Mouse (Mus musculus): ENCODE measurements at regions not wholly inside any gene's neighbourhood (a gene's known extent, or its start where the extent isn't known, plus 50 kb on each side); places are given as distances from the start of the nearest gene placed in this dataset.
A peak's percentile ranks its signal among the peaks of the same experiment; 100 is the strongest.

DNA sequence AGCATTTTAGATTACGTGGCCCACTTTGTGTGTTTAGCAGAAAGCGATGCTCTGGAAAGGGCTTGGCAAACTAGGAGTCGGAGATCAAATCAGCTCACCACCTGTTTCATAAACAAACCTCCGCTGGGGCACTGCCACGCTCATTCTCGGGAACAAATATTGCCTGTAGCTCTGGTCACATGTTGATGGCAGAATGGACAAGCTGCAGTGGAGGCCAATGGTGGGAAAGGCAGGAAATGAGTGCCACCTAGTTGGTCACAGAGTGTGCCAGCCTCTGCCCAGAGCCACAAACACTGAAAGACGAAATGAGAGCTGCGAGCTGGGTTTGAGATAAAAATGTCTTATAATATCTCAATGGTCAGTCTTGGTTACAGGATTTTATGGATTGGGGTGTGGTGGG, 259.2 kb upstream of the Csf3r start:
- no peak for DNase-seq

DNA sequence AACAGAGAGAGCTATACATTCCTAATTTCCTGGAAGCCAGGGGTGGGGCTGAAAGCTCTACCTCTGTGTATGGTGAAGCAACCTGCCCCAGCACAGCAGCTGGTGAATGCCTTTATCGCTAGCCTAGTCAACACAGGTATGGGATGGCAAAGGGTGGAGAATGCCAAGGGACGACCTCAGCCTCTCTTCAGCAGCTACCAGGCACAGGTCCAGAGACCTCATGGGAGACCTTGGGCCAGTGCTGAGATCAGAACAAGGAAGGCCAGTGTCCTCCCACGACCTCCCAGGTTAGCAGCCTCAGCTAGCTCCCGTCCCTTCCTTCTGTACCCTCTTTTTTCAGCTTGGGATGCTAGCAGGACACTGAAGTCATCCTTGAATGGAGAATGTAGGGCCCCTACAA, 247.2 kb upstream of the Csf3r start:
- DNase-seq = no peak

GRCm38 (mm10) chr4:125780113-125780512, 244.2 kb upstream of the Csf3r start:
- no peak for DNase-seq

- no peak for DNase-seq
These were observed 243.3 kb upstream of the Csf3r start for GRCm38 (mm10) chr4:125780921-125781487.

- DNase-seq = no peak
These were observed 242.0 kb upstream of the Csf3r start for GRCm38 (mm10) chr4:125782346-125782745.

DNA sequence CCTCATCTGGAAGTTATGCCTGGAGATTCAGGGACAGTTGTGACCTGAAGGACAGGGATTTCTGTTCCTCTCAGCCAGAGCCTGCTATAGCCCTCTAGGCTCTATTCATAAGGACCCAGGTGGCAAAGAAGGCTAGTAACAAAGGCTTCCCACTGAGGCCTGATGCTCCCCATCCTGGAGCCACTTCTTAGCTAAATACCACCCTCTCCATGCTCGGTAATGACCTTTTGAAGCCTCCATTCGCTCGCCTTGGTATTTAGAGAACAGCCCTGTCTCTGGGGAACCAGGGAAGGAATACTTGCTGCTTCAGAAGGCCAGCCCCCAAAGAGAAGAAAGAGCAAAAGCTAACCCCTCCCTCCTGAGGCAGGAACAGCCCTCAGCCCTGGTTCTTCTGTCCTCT, 238.3 kb upstream of the Csf3r start:
- no peak for DNase-seq

DNA sequence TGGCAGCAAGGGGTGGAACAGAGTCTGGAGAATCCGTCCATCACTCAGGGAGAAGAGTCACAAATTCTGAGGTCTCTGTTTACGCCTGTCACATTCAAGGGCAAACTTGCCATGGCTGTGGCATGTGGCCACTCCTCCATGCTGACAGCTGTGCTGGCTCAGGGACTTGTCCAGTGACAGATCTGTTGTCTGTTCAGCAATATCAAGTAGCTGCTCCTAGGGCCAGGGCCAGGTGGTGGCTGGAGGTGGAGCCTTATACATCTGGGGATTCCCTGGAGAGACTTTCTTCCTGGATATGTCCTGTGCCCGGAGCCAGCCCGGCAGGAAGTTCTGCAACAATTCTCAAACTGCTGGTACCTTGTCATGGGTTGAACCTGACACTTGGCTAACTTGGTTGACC, 229.7 kb upstream of the Csf3r start:
- DNase-seq = no peak

DNA sequence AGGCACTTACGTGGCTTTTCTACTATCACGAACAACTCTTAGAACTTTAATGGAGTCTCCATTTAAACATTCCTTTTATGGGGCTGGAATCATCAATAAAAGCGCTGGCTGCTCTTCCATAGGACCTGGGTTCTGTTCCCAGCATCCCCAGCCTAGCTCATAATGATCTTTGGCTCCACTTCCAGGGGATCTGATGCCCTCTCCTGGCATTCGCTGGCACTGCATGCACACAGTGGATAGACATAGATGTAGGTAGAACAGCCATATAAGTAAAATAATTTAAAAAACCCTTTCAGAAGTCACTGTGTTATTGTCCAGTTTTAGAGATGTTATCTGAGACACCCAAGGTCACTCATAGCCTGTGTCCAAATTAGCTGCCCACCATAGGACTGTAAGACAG, 216.4 kb upstream of the Csf3r start:
- DNase-seq = no peak

GRCm38 (mm10) chr4:125809446-125810108, 214.8 kb upstream of the Csf3r start:
- no peak for DNase-seq

GRCm38 (mm10) chr4:125810247-125810646, 214.1 kb upstream of the Csf3r start:
- no peak for DNase-seq

DNA sequence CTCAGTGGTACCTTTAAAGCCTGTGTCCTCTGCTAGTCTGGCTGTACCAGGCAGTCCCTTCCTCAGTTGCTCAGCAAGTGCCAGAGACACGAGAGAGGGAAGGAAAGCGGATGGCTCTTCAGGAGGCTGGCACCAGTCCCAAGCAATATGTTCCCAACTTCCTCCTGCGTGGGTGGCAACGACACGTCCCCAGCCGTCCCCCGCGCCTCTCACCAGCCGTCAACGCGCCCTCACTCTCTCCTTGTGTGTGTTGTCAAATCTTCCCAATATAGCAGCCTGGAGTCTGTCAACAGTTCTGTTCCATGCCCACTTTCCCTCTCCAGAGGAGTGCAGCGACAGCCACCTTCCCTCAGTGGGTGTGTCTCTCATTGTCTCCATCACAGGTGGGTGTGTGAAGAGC, 210.0 kb upstream of the Csf3r start:
- DNase-seq = no peak

DNA sequence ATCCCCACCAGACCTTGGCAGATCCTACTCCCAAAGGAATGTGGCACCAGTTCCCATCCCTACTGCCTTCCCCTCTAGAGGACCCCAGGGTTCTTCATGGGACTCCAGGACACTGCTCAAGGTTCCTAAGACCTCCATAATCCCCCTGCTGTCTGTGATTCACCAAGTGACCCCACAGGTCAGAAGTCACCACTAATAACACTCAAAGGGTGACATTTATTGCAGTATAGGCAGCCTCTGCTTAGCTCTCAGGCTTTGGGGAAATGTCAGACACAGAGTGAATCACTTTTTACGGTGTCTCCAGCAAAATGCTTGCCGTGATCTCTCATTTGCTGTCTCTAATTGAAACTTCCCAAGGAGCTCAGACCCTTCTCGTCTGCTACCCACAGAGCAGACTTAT, 209.1 kb upstream of the Csf3r start:
- no peak for DNase-seq

GRCm38 (mm10) chr4:125824525-125824924, 199.8 kb upstream of the Csf3r start:
- DNase-seq = no peak

- no peak for DNase-seq
These were observed 197.9 kb upstream of the Csf3r start for GRCm38 (mm10) chr4:125826416-125826815.

DNA sequence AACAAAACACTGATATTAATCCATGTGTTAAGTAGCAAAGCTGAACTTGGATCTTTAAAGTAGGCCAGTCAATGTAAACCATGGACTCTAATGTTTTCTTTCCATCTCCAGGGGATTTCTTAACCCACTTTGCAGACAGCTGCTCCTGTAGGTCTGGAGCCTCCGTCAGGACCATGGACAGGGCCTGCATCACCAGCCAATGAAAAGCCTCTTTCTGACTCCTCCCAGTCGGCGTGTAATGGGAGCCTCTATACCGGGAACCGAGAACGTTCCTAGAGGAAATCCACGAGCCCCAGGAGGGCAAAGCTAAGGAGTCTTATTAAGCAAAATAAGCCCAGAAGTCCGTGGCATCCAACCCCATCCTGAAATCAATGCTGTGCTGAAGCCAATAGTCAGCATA, 189.1 kb upstream of the Csf3r start:
- peak; percentile 65 for DNase-seq

DNA sequence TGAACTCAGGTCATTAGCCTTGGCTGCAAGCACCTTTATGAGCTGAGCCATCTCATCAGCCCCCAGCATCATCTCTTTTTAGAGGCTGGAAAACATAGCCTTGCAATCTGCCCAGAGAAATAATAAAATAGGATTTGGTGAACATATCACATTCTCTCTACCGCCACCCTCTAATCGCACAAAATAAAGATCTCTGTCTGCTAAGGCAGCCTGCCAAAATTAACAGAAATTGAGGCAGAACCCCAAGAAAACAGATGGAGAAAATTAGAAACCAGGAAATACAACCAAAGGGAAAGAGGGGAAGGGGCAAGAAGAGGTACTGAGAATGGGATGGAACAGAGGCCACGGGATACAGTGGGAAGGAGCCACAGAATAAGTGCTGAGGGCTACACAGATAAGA, 176.8 kb upstream of the Csf3r start:
- no peak for DNase-seq

- DNase-seq = peak; percentile 72
These were observed 174.1 kb upstream of the Csf3r start for GRCm38 (mm10) chr4:125850300-125850699.

- no peak for DNase-seq
These were observed 171.8 kb upstream of the Csf3r start for GRCm38 (mm10) chr4:125852545-125852944.

GRCm38 (mm10) chr4:125855983-125856591, 168.3 kb upstream of the Csf3r start:
- DNase-seq = no peak

DNA sequence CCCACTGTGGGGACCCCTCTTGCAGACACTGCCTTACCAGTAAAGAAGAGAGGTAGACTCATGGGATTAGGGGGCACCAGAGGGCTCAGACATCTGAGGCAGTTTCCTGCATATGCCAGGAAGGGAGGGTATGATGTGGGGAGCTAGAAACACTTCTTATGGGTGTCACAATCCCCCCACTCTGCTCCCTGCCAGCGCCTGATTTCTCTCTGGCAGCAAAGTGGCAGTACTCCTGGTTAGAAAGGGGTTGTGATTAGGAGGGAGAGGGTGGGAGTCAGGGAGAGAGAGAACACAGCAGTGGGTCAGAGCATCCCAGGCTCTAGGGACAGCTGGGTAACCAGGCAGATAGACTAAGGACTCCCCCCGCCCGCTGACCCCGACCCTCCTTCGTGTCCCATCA, 167.6 kb upstream of the Csf3r start:
- DNase-seq = no peak

DNA sequence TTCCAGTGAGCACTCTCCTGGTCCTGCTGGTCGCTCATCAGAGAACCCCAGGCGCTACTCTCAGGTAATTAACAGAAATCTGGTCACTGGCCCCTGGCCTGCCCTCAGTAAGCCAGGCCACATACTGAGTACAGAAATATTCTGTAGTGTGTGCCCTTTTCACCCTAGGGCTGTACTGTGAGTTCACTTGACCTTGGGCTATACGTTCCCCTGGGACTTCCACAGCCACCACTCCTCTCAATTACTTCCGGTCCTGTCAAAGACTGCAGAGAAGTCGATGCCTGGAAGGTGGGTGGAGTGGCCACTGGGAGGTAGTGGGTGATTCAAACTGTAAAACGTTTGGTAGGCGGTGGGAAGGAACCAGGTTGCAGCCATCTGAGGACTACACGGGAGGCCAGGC, 159.3 kb upstream of the Csf3r start:
- DNase-seq = no peak

GRCm38 (mm10) chr4:125865728-125866127, 158.6 kb upstream of the Csf3r start:
- no peak for DNase-seq

DNA sequence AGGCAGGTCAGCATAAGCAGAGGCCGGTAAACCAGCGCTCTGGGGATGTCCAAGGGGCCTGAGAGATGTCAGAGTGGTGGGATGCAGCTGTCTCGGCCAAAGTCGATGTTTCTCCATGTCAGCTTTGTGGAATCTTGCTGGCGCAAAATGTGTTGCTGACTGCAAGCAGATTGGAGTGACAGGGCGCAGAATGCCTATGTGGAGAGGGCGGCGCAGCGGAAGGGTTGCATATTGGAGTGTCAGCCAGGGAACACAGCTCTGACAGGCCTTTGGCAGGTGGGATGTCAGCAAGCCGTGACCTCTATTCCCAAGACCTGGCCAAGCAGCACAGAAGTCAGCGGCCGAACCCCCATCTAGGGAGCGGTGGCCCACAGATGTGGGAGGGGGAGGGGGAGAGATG, 153.1 kb upstream of the Csf3r start:
- DNase-seq = peak; percentile 9

DNA sequence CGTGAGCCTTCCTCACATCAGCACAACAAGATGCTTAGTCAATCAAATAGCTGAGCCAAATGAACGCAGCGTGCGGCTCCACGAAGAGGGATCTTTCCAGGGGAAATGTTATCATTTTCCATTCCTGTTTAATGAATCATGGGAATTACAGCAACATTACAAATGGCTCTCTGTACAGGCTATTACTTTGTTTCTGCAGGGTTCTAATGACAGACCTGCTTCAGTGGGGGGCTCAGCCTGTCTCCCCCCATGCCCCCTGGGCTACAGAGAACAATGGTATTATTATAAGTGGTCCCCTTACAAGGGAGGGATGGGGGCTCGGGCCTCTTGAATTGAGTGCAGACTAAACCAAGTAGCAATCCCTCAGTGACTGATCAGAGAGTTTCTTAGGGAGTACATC, 144.3 kb upstream of the Csf3r start:
- no peak for DNase-seq
